Mouse (Mus musculus) megakaryocyte, embryonic 14.5 days (primary cell): ENCODE results near the gene Dnhd1. TPM values are rescaled to one million over a fixed set of nuclear protein-coding genes. Genes with fewer than 3 reads are reported as not detected.
"Not testable (repeated sequence)": the region's sequence is repeated elsewhere in the genome, so short reads cannot be mapped to it uniquely, and the experiment has no call there.

Source experiments
- H3K27me3 ChIP-seq: replicated peaks from 2 replicates; pipeline ENCODE3; 2012; ENCODE audit warnings: inconsistent platforms
- H3K36me3 ChIP-seq: replicated peaks from 2 replicates; pipeline ENCODE3; 2012; ENCODE audit warnings: low read length, inconsistent platforms, mixed read lengths
- H3K4me1 ChIP-seq: 2 replicates; pipeline ENCODE4 v1.6.1; 2012; ENCODE audit warnings: inconsistent platforms
- H3K4me3 ChIP-seq: replicated peaks from 2 replicates; pipeline ENCODE3; 2012; ENCODE audit warnings: moderate library complexity, mild to moderate bottlenecking, inconsistent platforms
- H3K9me3 ChIP-seq: 2 replicates; pipeline ENCODE4 v1.6.1; 2012; ENCODE audit warnings: inconsistent platforms
- FLI1 ChIP-seq: IDR thresholded peaks from 2 replicates; pipeline ENCODE4 v1.6.1; 2012; ENCODE audit warnings: low read length, inconsistent platforms, mixed read lengths
- GATA1 ChIP-seq: IDR thresholded peaks from 3 replicates; pipeline ENCODE4 v1.6.1; 2012; ENCODE audit warnings: mixed read lengths, low read length, inconsistent platforms, borderline replicate concordance
- polyA plus RNA-seq: library from polyadenylated mRNA; stranded (reverse); fragments of >175 nt; gene quantifications from 2 replicates; pipeline ENCODE4 v1.2.3, GENCODE M21; 2012; ENCODE audit warnings: low replicate concordance; ENCODE audit not compliant: insufficient read depth

Dnhd1 gene
- polyA plus RNA-seq, 1 experiment: 0.63 TPM

GRCm38 (mm10) chr7:105721916-105722315, 71.3 kb downstream of the Dnhd1 start:
- H3K27me3 ChIP-seq: no peaks in the 10 kb centered on the region
- no peaks in the 10 kb centered on the region for H3K9me3 ChIP-seq
- H3K4me1 ChIP-seq: peaks cover 56% of the 10 kb centered on the region
- no peak overlapping the region for H3K4me3 ChIP-seq
- H3K36me3 ChIP-seq: peaks cover 29% of the 10 kb centered on the region
- no peak for TF ChIP-seq GATA1
- no peak for TF ChIP-seq FLI1

- Histone ChIP-seq H3K36me3 (peaks cover 40% of the 10 kb centered on the region), H3K9me3 (no peaks in the 10 kb centered on the region), H3K4me3 (peak overlapping the region; percentile 72), H3K4me1 (peaks cover 97% of the 10 kb centered on the region), H3K27me3 (no peaks in the 10 kb centered on the region)
- TF ChIP-seq GATA1 (no peak), FLI1 (no peak)
Observed at GRCm38 (mm10) chr7:105726144-105726979, 75.7 kb downstream of the Dnhd1 start.

DNA sequence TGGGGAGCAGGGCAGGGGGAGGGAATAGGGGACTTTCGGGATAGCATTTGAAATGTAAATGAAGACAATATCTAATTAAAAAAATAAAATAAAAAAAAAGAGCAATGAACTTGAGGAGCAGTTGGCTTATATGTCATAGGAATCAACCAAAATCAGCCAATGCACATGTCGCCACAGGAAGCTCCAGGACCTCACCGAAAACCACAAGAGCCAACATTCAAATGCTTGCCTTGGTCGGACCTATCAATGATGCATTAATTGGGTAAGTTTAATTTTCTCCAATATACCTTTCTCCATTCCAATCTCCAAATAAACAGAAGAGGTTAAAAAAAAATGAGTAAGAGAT, 76.3 kb downstream of the Dnhd1 start:
- H3K4me3 ChIP-seq: no peak overlapping the region
- peaks cover 40% of the 10 kb centered on the region for H3K36me3 ChIP-seq
- H3K9me3 ChIP-seq: no peaks in the 10 kb centered on the region
- H3K4me1 ChIP-seq: peaks cover 97% of the 10 kb centered on the region
- TF ChIP-seq FLI1 (no peak), GATA1 (no peak)
- H3K27me3 ChIP-seq: no peaks in the 10 kb centered on the region

GRCm38 (mm10) chr7:105728701-105729428, 78.2 kb downstream of the Dnhd1 start:
- no peaks in the 10 kb centered on the region for H3K27me3 ChIP-seq
- peaks cover 93% of the 10 kb centered on the region for H3K4me1 ChIP-seq
- peaks cover 55% of the 10 kb centered on the region for H3K36me3 ChIP-seq
- no peaks in the 10 kb centered on the region for H3K9me3 ChIP-seq
- H3K4me3 ChIP-seq: no peak overlapping the region
- TF ChIP-seq GATA1 (no peak), FLI1 (no peak)

- no peak overlapping the region for H3K4me3 ChIP-seq
- peaks cover 71% of the 10 kb centered on the region for H3K36me3 ChIP-seq
- no peaks in the 10 kb centered on the region for H3K9me3 ChIP-seq
- H3K27me3 ChIP-seq: no peaks in the 10 kb centered on the region
- TF ChIP-seq FLI1: no peak
- TF ChIP-seq GATA1: no peak
- peaks cover 69% of the 10 kb centered on the region for H3K4me1 ChIP-seq
Observed at GRCm38 (mm10) chr7:105733836-105734235, 83.2 kb downstream of the Dnhd1 start.

- peak overlapping the region; percentile 42 for H3K4me3 ChIP-seq
- peaks cover 70% of the 10 kb centered on the region for H3K36me3 ChIP-seq
- H3K4me1 ChIP-seq: peaks cover 66% of the 10 kb centered on the region
- H3K27me3 ChIP-seq: no peaks in the 10 kb centered on the region
- no peaks in the 10 kb centered on the region for H3K9me3 ChIP-seq
- TF ChIP-seq FLI1: no peak
Observed at GRCm38 (mm10) chr7:105734826-105735225, 84.2 kb downstream of the Dnhd1 start.

DNA sequence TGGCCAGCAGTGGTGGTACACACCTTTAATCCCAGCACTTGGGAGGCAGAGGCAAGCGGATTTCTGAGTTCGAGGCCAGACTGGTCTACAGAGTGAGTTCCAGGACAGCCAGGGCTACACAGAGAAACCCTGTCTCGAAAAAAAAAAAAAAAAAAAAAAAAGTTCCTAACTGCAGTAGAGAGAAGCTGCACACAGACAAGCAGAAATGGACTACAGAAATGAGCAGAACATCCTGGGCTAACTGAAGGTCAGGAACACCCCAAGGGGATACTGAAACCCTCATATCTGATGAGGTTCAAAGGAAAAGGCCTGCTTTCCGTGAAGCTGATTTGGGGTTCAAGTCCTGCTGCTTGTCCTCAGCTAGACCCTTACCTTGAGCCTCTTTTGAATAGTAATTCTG, 84.8 kb downstream of the Dnhd1 start:
- H3K27me3 ChIP-seq, H3K9me3 ChIP-seq: not testable (repeated sequence)
- Histone ChIP-seq H3K36me3 (peaks cover 70% of the 10 kb centered on the region), H3K4me3 (peak overlapping the region; percentile 91), H3K4me1 (peaks cover 66% of the 10 kb centered on the region)

- Histone ChIP-seq H3K4me3 (peak within 1 kb of the TSS; percentile 91), H3K9me3 (no peaks in the 10 kb centered on the region), H3K36me3 (peaks cover 70% of the 10 kb centered on the region), H3K27me3 (no peaks in the 10 kb centered on the region), H3K4me1 (peaks cover 66% of the 10 kb centered on the region)
- no peak for TF ChIP-seq GATA1
- no peak for TF ChIP-seq FLI1
Observed at GRCm38 (mm10) chr7:105736264-105736901, 85.8 kb downstream of the Dnhd1 start, which contains the start of gene Ilk. Gene Ilk (plus strand): TSS chr7:105736592.

DNA sequence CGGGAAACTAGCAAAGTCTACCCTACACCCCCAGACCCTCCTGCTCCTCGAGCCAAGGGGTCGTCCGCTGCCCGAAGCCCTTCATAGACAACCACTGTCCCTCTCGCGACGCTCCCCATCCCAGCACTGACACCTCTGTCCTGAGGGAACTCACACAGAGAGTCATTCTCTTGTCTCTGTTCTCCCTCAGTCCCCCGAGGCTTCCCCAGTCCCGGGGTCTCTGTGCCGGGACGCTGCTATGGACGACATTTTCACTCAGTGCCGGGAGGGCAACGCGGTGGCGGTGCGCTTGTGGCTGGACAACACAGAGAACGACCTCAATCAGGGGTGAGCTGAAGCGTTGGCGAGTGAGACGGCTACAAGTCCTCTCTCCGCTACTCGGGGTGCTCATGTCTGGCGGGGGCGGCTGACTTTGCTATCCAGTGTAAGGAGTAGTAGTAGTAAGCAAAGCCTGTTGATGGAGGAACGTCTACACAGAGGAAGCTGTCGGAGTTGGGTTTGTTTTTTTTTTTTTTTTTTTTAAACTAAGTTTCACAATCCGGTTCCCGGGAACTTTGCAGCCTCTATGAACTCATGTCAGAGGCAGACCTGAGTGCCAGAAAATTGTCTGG, 86.4 kb downstream of the Dnhd1 start, which contains the start of gene Rrp8:
Gene Rrp8, minus strand, starts transcription at position 475 of the 611 bp plus-strand sequence.
- H3K9me3 ChIP-seq: no peaks in the 10 kb centered on the region
- no peak for TF ChIP-seq FLI1
- TF ChIP-seq GATA1: no peak
- H3K36me3 ChIP-seq: peaks cover 70% of the 10 kb centered on the region
- H3K27me3 ChIP-seq: no peaks in the 10 kb centered on the region
- peaks cover 66% of the 10 kb centered on the region for H3K4me1 ChIP-seq
- H3K4me3 ChIP-seq: peak within 1 kb of the TSS; percentile 91

DNA sequence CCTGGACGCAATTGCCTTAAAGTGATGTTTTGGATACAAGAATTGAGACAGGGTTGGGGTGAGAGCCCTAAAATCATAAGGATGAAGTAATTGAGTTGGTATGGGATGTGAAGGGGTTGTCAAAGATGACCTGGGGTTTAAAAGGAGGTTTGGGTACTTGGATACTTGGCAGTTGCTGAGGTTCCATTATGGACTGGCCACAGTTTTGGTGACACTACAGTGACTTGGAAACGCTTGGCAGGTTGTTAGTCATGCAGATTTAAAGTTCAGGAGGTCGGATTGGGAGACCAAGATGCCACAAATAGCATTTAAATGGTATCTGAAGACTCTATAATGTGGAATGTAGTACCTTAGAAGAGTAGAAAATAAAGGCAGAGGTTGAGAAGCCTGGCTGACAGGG, 87.0 kb downstream of the Dnhd1 start:
- H3K4me1 ChIP-seq: peaks cover 68% of the 10 kb centered on the region
- TF ChIP-seq FLI1 (no peak), GATA1 (no peak)
- H3K9me3 ChIP-seq: no peaks in the 10 kb centered on the region
- peaks cover 70% of the 10 kb centered on the region for H3K36me3 ChIP-seq
- H3K27me3 ChIP-seq: no peaks in the 10 kb centered on the region
- peak overlapping the region; percentile 91 for H3K4me3 ChIP-seq
